Mouse (Mus musculus): Measurements from ENCODE around the gene Edc3. TPM values are rescaled to one million over a fixed set of nuclear protein-coding genes. Genes with fewer than 3 reads are reported as not detected.

Gene Edc3
- polyA plus RNA-seq (2014; fragmentation: Nextera tagmentation; extraction: Ambion mirVana): 22.2 and 23.5 TPM in 2 replicates

GRCm38 (mm10) chr9:57708068-57708719 is at the start of gene Edc3:
TSS of gene Edc3 (plus strand) at chr9:57708540.
- H3K9me3 ChIP-seq (ENCODE audit: control insufficient read depth, low read length): 0 out of 2 replicates have a peak, but pooled peaks cover 5% of the 10 kb centered on the region
- H3K27ac ChIP-seq (ENCODE audit: low read depth, low read length): peak within 1 kb of the TSS; percentile 81
- no peaks in the 10 kb centered on the region for H3K27me3 ChIP-seq (replicated peaks; ENCODE audit: control insufficient read depth, insufficient read depth, low read length)
- DNase-seq (ENCODE audit: low spot score) (peak; percentile 91), ATAC-seq (replicated peaks; ENCODE audit: low FRiP score) (peak; percentile 88)
- H3K36me3 ChIP-seq (ENCODE audit: control insufficient read depth, insufficient read depth, low read length): peaks cover 4% of the 10 kb centered on the region; the same call in 1 of the 2 replicates
- H3K4me3 ChIP-seq (ENCODE audit: low read depth, low read length): peak within 1 kb of the TSS; percentile 94
- under 1% methylated on average over 23 of the region's 23 CpGs for WGBS
- peak within 1 kb of the TSS; percentile 80 for H3K4me2 ChIP-seq
- H3K4me1 ChIP-seq (replicated peaks; ENCODE audit: control insufficient read depth, insufficient read depth, low read length): no peaks in the 10 kb centered on the region
- peak within 1 kb of the TSS; percentile 91 for H3K9ac ChIP-seq (ENCODE audit: low read depth, low read length)

- Histone ChIP-seq H3K36me3 (ENCODE audit: control insufficient read depth, insufficient read depth, low read length) (no peaks in the 10 kb centered on the region), H3K4me1 (replicated peaks; ENCODE audit: control insufficient read depth, insufficient read depth, low read length) (peaks cover 10% of the 10 kb centered on the region), H3K27me3 (replicated peaks; ENCODE audit: control insufficient read depth, insufficient read depth, low read length) (no peaks in the 10 kb centered on the region), H3K4me3 (ENCODE audit: low read depth, low read length) (no peak overlapping the region), H3K27ac (ENCODE audit: low read depth, low read length) (no peak overlapping the region), H3K9ac (ENCODE audit: low read depth, low read length) (no peak overlapping the region), H3K9me3 (ENCODE audit: control insufficient read depth, low read length) (no peaks in the 10 kb centered on the region), H3K4me2 (no peak overlapping the region)
- DNase-seq (ENCODE audit: low spot score) (no peak), ATAC-seq (replicated peaks; ENCODE audit: low FRiP score) (no peak)
- 80% methylated on average over 4 of the region's 4 CpGs for WGBS
These were observed 49.4 kb upstream of the Edc3 start for GRCm38 (mm10) chr9:57658970-57659369.

- ATAC-seq (replicated peaks; ENCODE audit: low FRiP score) (peak; percentile 76), DNase-seq (ENCODE audit: low spot score) (no peak)
- H3K9ac ChIP-seq (ENCODE audit: low read depth, low read length): no peak overlapping the region
- no peak overlapping the region for H3K4me2 ChIP-seq
- H3K4me1 ChIP-seq (replicated peaks; ENCODE audit: control insufficient read depth, insufficient read depth, low read length): peaks cover 10% of the 10 kb centered on the region
- H3K4me3 ChIP-seq (ENCODE audit: low read depth, low read length): no peak overlapping the region
- no peaks in the 10 kb centered on the region for H3K36me3 ChIP-seq (ENCODE audit: control insufficient read depth, insufficient read depth, low read length)
- H3K27me3 ChIP-seq (replicated peaks; ENCODE audit: control insufficient read depth, insufficient read depth, low read length): no peaks in the 10 kb centered on the region
- H3K9me3 ChIP-seq (ENCODE audit: control insufficient read depth, low read length): no peaks in the 10 kb centered on the region
- no peak overlapping the region for H3K27ac ChIP-seq (ENCODE audit: low read depth, low read length)
- 13% methylated on average over 4 of the region's 4 CpGs for WGBS
These were observed 48.6 kb upstream of the Edc3 start for GRCm38 (mm10) chr9:57659774-57660173.

GRCm38 (mm10) chr9:57660501-57660900 is 47.8 kb upstream of the Edc3 start:
- Histone ChIP-seq H3K27ac (ENCODE audit: low read depth, low read length) (no peak overlapping the region), H3K4me2 (0 out of 2 replicates have a peak overlapping the region, but pooled peaks have one; percentile 25), H3K9ac (ENCODE audit: low read depth, low read length) (peak overlapping the region; percentile 23; the same call in 1 of the 2 replicates), H3K4me3 (ENCODE audit: low read depth, low read length) (no peak overlapping the region), H3K36me3 (ENCODE audit: control insufficient read depth, insufficient read depth, low read length) (no peaks in the 10 kb centered on the region), H3K9me3 (ENCODE audit: control insufficient read depth, low read length) (no peaks in the 10 kb centered on the region), H3K4me1 (replicated peaks; ENCODE audit: control insufficient read depth, insufficient read depth, low read length) (peaks cover 10% of the 10 kb centered on the region), H3K27me3 (replicated peaks; ENCODE audit: control insufficient read depth, insufficient read depth, low read length) (no peaks in the 10 kb centered on the region)
- DNase-seq (ENCODE audit: low spot score) (no peak), ATAC-seq (replicated peaks; ENCODE audit: low FRiP score) (peak; percentile 72)
- WGBS: 45% methylated on average over 6 of the region's 6 CpGs

GRCm38 (mm10) chr9:57661552-57661951 is 46.8 kb upstream of the Edc3 start:
- Histone ChIP-seq H3K36me3 (ENCODE audit: control insufficient read depth, insufficient read depth, low read length) (no peaks in the 10 kb centered on the region), H3K9ac (ENCODE audit: low read depth, low read length) (no peak overlapping the region), H3K9me3 (ENCODE audit: control insufficient read depth, low read length) (no peaks in the 10 kb centered on the region), H3K4me2 (no peak overlapping the region), H3K27me3 (replicated peaks; ENCODE audit: control insufficient read depth, insufficient read depth, low read length) (no peaks in the 10 kb centered on the region), H3K4me1 (replicated peaks; ENCODE audit: control insufficient read depth, insufficient read depth, low read length) (peaks cover 6% of the 10 kb centered on the region), H3K4me3 (ENCODE audit: low read depth, low read length) (no peak overlapping the region), H3K27ac (ENCODE audit: low read depth, low read length) (no peak overlapping the region)
- ATAC-seq (replicated peaks; ENCODE audit: low FRiP score): no peak
- 55% methylated on average over 3 of the region's 3 CpGs for whole genome bisulfite sequencing
- DNase-seq (ENCODE audit: low spot score): no peak

GRCm38 (mm10) chr9:57664616-57665015 is 43.7 kb upstream of the Edc3 start:
- peaks cover 6% of the 10 kb centered on the region for H3K4me1 ChIP-seq (replicated peaks; ENCODE audit: control insufficient read depth, insufficient read depth, low read length)
- no peaks in the 10 kb centered on the region for H3K27me3 ChIP-seq (replicated peaks; ENCODE audit: control insufficient read depth, insufficient read depth, low read length)
- no peaks in the 10 kb centered on the region for H3K36me3 ChIP-seq (ENCODE audit: control insufficient read depth, insufficient read depth, low read length)
- DNase-seq (ENCODE audit: low spot score) (no peak), ATAC-seq (replicated peaks; ENCODE audit: low FRiP score) (no peak)
- no peak overlapping the region for H3K4me3 ChIP-seq (ENCODE audit: low read depth, low read length)
- H3K9me3 ChIP-seq (ENCODE audit: control insufficient read depth, low read length): no peaks in the 10 kb centered on the region
- no peak overlapping the region for H3K4me2 ChIP-seq
- no peak overlapping the region for H3K27ac ChIP-seq (ENCODE audit: low read depth, low read length)
- 57% methylated on average over 7 of the region's 7 CpGs for WGBS
- no peak overlapping the region for H3K9ac ChIP-seq (ENCODE audit: low read depth, low read length)

- Histone ChIP-seq H3K9me3 (ENCODE audit: control insufficient read depth, low read length) (no peaks in the 10 kb centered on the region), H3K4me1 (replicated peaks; ENCODE audit: control insufficient read depth, insufficient read depth, low read length) (no peaks in the 10 kb centered on the region; the same call in 1 of the 2 replicates), H3K27ac (ENCODE audit: low read depth, low read length) (no peak overlapping the region), H3K36me3 (ENCODE audit: control insufficient read depth, insufficient read depth, low read length) (no peaks in the 10 kb centered on the region), H3K4me3 (ENCODE audit: low read depth, low read length) (no peak overlapping the region), H3K9ac (ENCODE audit: low read depth, low read length) (no peak overlapping the region), H3K4me2 (no peak overlapping the region), H3K27me3 (replicated peaks; ENCODE audit: control insufficient read depth, insufficient read depth, low read length) (no peaks in the 10 kb centered on the region)
- DNase-seq (ENCODE audit: low spot score) (no peak), ATAC-seq (replicated peaks; ENCODE audit: low FRiP score) (no peak)
- WGBS: 75% methylated on average over 8 of the region's 8 CpGs
These were observed 41.8 kb upstream of the Edc3 start for GRCm38 (mm10) chr9:57666536-57666935.

GRCm38 (mm10) chr9:57667136-57667535 is 41.2 kb upstream of the Edc3 start:
- Histone ChIP-seq H3K9ac (ENCODE audit: low read depth, low read length) (no peak overlapping the region), H3K9me3 (ENCODE audit: control insufficient read depth, low read length) (no peaks in the 10 kb centered on the region), H3K27ac (ENCODE audit: low read depth, low read length) (no peak overlapping the region), H3K4me1 (replicated peaks; ENCODE audit: control insufficient read depth, insufficient read depth, low read length) (no peaks in the 10 kb centered on the region; the same call in 1 of the 2 replicates), H3K27me3 (replicated peaks; ENCODE audit: control insufficient read depth, insufficient read depth, low read length) (no peaks in the 10 kb centered on the region), H3K4me2 (no peak overlapping the region), H3K36me3 (ENCODE audit: control insufficient read depth, insufficient read depth, low read length) (no peaks in the 10 kb centered on the region), H3K4me3 (ENCODE audit: low read depth, low read length) (no peak overlapping the region)
- ATAC-seq (replicated peaks; ENCODE audit: low FRiP score) (no peak), DNase-seq (ENCODE audit: low spot score) (no peak)
- WGBS: 59% methylated on average over 3 of the region's 3 CpGs

- Histone ChIP-seq H3K9me3 (ENCODE audit: control insufficient read depth, low read length) (no peaks in the 10 kb centered on the region), H3K4me1 (replicated peaks; ENCODE audit: control insufficient read depth, insufficient read depth, low read length) (no peaks in the 10 kb centered on the region; the same call in 1 of the 2 replicates), H3K36me3 (ENCODE audit: control insufficient read depth, insufficient read depth, low read length) (no peaks in the 10 kb centered on the region), H3K27me3 (replicated peaks; ENCODE audit: control insufficient read depth, insufficient read depth, low read length) (no peaks in the 10 kb centered on the region), H3K27ac (ENCODE audit: low read depth, low read length) (no peak overlapping the region), H3K4me3 (ENCODE audit: low read depth, low read length) (no peak overlapping the region), H3K9ac (ENCODE audit: low read depth, low read length) (no peak overlapping the region), H3K4me2 (no peak overlapping the region)
- ATAC-seq (replicated peaks; ENCODE audit: low FRiP score): no peak
- DNase-seq (ENCODE audit: low spot score): no peak
- WGBS: 56% methylated on average over 11 of the region's 11 CpGs
These were observed 40.5 kb upstream of the Edc3 start for GRCm38 (mm10) chr9:57667817-57668216.

All from liver, embryonic 11.5 days (tissue).